Mouse (Mus musculus): Measurements from ENCODE around the gene Nadsyn1. TPM values are rescaled to one million over a fixed set of nuclear protein-coding genes. Genes with fewer than 3 reads are reported as not detected.

Nadsyn1 gene
- polyA plus RNA-seq (2012; rRNA removed): 14.0 and 16.9 TPM in 2 replicates
- polyA plus RNA-seq (2014; fragmentation: Nextera tagmentation; extraction: Ambion mirVana): 5.4 and 5.5 TPM in 2 replicates

- H3K27ac ChIP-seq (replicated peaks; ENCODE audit: low read depth, low read length): peak within 1 kb of the TSS; percentile 59
- ATAC-seq (ENCODE audit: low FRiP score, low read depth) (peak; percentile 98), DNase-seq (ENCODE audit: low spot score) (peak; percentile 98)
- peak within 1 kb of the TSS; percentile 60 for H3K4me3 ChIP-seq (replicated peaks; ENCODE audit: low read length)
- H3K27me3 ChIP-seq (ENCODE audit: control insufficient read depth, insufficient read depth, low read length): no peaks in the 10 kb centered on the region
- H3K9ac ChIP-seq (ENCODE audit: low read depth, low read length, severe bottlenecking): peak within 1 kb of the TSS; percentile 74
- H3K36me3 ChIP-seq (ENCODE audit: control insufficient read depth, insufficient read depth, low read length): peaks cover 7% of the 10 kb centered on the region
- no peak for TF ChIP-seq POLR2A (IDR thresholded peaks at IDR 0.05; ENCODE audit: borderline replicate concordance, extremely low read depth, insufficient read depth, insufficient read length)
- peaks cover 5% of the 10 kb centered on the region for H3K4me1 ChIP-seq (ENCODE audit: control insufficient read depth, insufficient read depth, low read length)
- WGBS: under 1% methylated on average over 40 of the region's 40 CpGs
- no peaks in the 10 kb centered on the region for H3K9me3 ChIP-seq (ENCODE audit: control insufficient read depth, low read length)
- H3K4me2 ChIP-seq (replicated peaks; ENCODE audit: low read depth, low read length, severe bottlenecking): peak within 1 kb of the TSS; percentile 70
These were observed at the start of gene Nadsyn1, which contains the start of gene Dhcr7 for GRCm38 (mm10) chr7:143822375-143823265. TSS of gene Nadsyn1 (minus strand) at chr7:143822849. TSS of gene Dhcr7 (plus strand) at chr7:143823145.

GRCm38 (mm10) chr7:143868874-143869273 is 46.2 kb upstream of the Nadsyn1 start:
- DNase-seq (ENCODE audit: low spot score): no peak
- TF ChIP-seq POLR2A (IDR thresholded peaks at IDR 0.05; ENCODE audit: borderline replicate concordance, extremely low read depth, insufficient read depth, insufficient read length): no peak
- Histone ChIP-seq H3K9ac (ENCODE audit: low read depth, low read length, severe bottlenecking) (no peak overlapping the region), H3K27me3 (ENCODE audit: control insufficient read depth, insufficient read depth, low read length) (no peaks in the 10 kb centered on the region), H3K27ac (replicated peaks; ENCODE audit: low read depth, low read length) (no peak overlapping the region), H3K4me1 (ENCODE audit: control insufficient read depth, insufficient read depth, low read length) (no peaks in the 10 kb centered on the region), H3K4me2 (replicated peaks; ENCODE audit: low read depth, low read length, severe bottlenecking) (no peak overlapping the region), H3K36me3 (ENCODE audit: control insufficient read depth, insufficient read depth, low read length) (no peaks in the 10 kb centered on the region), H3K4me3 (replicated peaks; ENCODE audit: low read length) (no peak overlapping the region), H3K9me3 (ENCODE audit: control insufficient read depth, low read length) (no peaks in the 10 kb centered on the region)
- no peak for ATAC-seq (ENCODE audit: low FRiP score, low read depth)
- 81% methylated on average over 4 of the region's 4 CpGs for WGBS

GRCm38 (mm10) chr7:143866538-143866937 is 43.9 kb upstream of the Nadsyn1 start, which contains the start of gene Gm498:
TSS of gene Gm498 (plus strand) at chr7:143866838.
- H3K4me3 ChIP-seq (replicated peaks; ENCODE audit: low read length): no peak within 1 kb of the TSS
- no peak for TF ChIP-seq POLR2A (IDR thresholded peaks at IDR 0.05; ENCODE audit: borderline replicate concordance, extremely low read depth, insufficient read depth, insufficient read length)
- no peaks in the 10 kb centered on the region for H3K27me3 ChIP-seq (ENCODE audit: control insufficient read depth, insufficient read depth, low read length)
- no peak within 1 kb of the TSS for H3K27ac ChIP-seq (replicated peaks; ENCODE audit: low read depth, low read length)
- WGBS: 76% methylated on average over 2 of the region's 2 CpGs
- H3K36me3 ChIP-seq (ENCODE audit: control insufficient read depth, insufficient read depth, low read length): no peaks in the 10 kb centered on the region
- no peak for DNase-seq (ENCODE audit: low spot score)
- ATAC-seq (ENCODE audit: low FRiP score, low read depth): no peak
- H3K9ac ChIP-seq (ENCODE audit: low read depth, low read length, severe bottlenecking): no peak within 1 kb of the TSS
- H3K9me3 ChIP-seq (ENCODE audit: control insufficient read depth, low read length): no peaks in the 10 kb centered on the region
- no peak within 1 kb of the TSS for H3K4me2 ChIP-seq (replicated peaks; ENCODE audit: low read depth, low read length, severe bottlenecking)
- H3K4me1 ChIP-seq (ENCODE audit: control insufficient read depth, insufficient read depth, low read length): no peaks in the 10 kb centered on the region

- WGBS: 76% methylated on average over 6 of the region's 8 CpGs
- ATAC-seq (ENCODE audit: low FRiP score, low read depth): no peak
These were observed 26.3 kb upstream of the Nadsyn1 start for GRCm38 (mm10) chr7:143848768-143849482.

GRCm38 (mm10) chr7:143848127-143848767 is 25.6 kb upstream of the Nadsyn1 start:
- Histone ChIP-seq H3K4me3 (replicated peaks; ENCODE audit: low read length) (no peak overlapping the region), H3K4me2 (replicated peaks; ENCODE audit: low read depth, low read length, severe bottlenecking) (no peak overlapping the region), H3K36me3 (ENCODE audit: control insufficient read depth, insufficient read depth, low read length) (peaks cover 58% of the 10 kb centered on the region), H3K9ac (ENCODE audit: low read depth, low read length, severe bottlenecking) (no peak overlapping the region), H3K4me1 (ENCODE audit: control insufficient read depth, insufficient read depth, low read length) (no peaks in the 10 kb centered on the region), H3K27me3 (ENCODE audit: control insufficient read depth, insufficient read depth, low read length) (no peaks in the 10 kb centered on the region), H3K9me3 (ENCODE audit: control insufficient read depth, low read length) (no peaks in the 10 kb centered on the region), H3K27ac (replicated peaks; ENCODE audit: low read depth, low read length) (no peak overlapping the region)
- DNase-seq (ENCODE audit: low spot score) (no peak), ATAC-seq (ENCODE audit: low FRiP score, low read depth) (no peak)
- TF ChIP-seq POLR2A (IDR thresholded peaks at IDR 0.05; ENCODE audit: borderline replicate concordance, extremely low read depth, insufficient read depth, insufficient read length): no peak
- 87% methylated on average over 5 of the region's 5 CpGs for WGBS

More at GRCm38 (mm10) chr7:143848768-143849482, 26.3 kb upstream of the Nadsyn1 start:
- DNase-seq (ENCODE audit: low spot score): no peak
- Histone ChIP-seq H3K27ac (replicated peaks; ENCODE audit: low read depth, low read length) (no peak overlapping the region), H3K9ac (ENCODE audit: low read depth, low read length, severe bottlenecking) (no peak overlapping the region), H3K4me1 (ENCODE audit: control insufficient read depth, insufficient read depth, low read length) (no peaks in the 10 kb centered on the region), H3K9me3 (ENCODE audit: control insufficient read depth, low read length) (no peaks in the 10 kb centered on the region), H3K4me3 (replicated peaks; ENCODE audit: low read length) (no peak overlapping the region), H3K4me2 (replicated peaks; ENCODE audit: low read depth, low read length, severe bottlenecking) (no peak overlapping the region), H3K27me3 (ENCODE audit: control insufficient read depth, insufficient read depth, low read length) (no peaks in the 10 kb centered on the region), H3K36me3 (ENCODE audit: control insufficient read depth, insufficient read depth, low read length) (peaks cover 51% of the 10 kb centered on the region)
- TF ChIP-seq POLR2A (IDR thresholded peaks at IDR 0.05; ENCODE audit: borderline replicate concordance, extremely low read depth, insufficient read depth, insufficient read length): no peak
